Mouse (Mus musculus) skeletal muscle tissue, adult 2 months (tissue): Measurements from ENCODE around the gene Slitrk6.

ENCODE experiments used
- DNase-seq: peaks from one replicate; pipeline ENCODE4 v3.0.0-alpha.2; 2012; ENCODE audit warnings: low read depth, low spot score

Gene Slitrk6

DNA sequence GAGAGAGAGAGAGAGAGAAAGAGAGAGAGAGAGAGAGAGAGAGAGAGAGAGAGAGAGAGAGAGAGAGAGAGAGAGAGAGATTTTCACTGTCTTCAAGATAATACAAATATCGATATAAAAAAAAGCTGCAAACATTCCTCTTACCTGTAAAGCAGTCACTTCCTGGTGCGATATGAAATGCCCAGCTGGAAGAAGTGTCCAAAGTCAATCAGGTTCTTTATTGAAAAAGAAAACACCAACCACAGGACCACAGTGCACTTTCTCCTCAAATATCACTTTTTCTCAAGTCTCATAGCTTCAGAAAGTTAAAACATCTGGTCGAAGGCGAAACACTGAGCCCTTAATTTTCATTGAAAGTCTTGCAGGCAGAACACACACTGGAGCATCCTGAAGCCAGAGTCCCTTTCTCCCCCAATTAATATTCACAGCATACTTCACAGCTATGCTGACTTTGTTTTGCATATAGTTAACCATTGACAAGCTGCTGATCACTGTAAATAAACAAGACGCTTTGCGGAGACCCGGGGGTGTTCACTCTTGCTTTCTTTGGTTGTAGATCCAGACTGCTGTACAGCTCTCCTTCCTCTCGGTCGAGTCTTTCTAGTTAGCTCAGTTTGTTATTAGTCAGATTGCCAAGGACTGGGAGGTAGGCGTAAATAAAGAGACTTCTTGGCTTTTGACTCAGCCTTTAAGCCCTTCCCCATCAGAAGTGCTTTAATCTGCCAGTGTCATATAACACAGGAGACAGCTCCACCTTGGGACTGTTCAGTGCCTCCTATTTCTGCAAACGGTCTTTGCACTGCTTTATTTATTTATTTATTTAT is at the start of gene Slitrk6:
Gene Slitrk6 (minus strand): TSS at position 666 of the 824 bp plus-strand sequence.
- peak; percentile 10 for DNase-seq

DNA sequence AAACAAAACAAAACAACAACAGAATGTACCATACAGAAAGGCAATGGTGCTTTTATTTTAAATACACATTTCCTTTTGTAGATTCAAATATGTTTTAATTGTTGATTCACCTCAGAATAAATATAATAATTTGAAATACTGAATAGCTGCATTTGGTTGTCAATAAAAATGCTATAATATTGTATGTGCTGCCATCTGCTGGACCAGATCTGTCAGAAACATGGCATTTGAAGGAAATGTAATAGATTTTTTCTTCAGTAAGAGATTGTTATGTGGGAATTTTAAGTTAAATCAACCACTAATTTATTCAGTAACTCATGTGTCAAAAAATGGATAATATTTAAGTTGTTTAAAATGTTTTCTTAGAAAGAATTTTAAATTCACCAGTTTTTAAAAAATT is 22.6 kb upstream of the Slitrk6 start:
- DNase-seq = no peak

DNA sequence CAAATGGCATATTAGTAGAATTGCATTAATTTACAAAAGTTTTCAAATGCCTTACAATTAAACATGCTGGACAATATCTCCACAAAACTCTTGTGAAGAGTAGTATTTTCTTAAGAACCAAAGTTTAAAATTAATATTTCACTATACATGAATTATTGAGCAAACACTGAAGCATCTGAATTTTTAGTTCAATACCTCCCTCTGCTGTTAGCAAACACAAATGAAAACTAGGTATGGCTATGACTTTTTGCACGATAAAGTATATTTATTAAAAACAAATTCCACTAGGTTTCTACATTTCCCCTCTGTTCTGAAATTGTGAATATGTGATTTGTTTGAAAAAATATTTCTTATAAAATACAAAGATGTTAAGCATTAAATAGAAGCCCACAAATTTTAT is 15.7 kb upstream of the Slitrk6 start:
- DNase-seq = no peak

DNA sequence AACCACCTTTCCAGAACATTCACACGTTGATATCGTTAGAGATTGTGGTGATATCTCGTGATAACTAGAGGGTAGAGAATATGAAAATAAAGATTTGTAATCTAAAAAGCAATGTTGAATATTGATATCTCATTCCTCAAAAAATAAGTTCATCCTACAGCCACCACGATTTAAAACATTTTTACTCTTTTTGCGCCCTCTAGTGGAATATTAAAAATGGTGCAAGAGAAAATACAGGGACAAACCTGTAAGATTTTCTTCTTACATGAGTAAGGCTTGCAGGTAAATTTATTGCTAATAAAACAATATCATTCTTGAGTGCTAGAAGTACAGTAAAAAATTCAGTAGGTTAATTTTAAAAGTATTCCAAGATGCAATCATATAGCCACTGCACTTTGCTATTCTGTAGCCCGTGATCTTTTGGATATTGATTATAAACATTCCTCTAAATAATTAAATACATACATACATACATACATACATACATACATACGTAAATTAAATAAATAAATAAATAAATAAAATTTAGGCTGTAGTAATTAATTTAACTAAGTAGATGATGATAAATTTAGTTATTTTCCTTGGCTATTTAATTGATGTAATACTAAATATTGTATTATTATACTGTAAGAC is 7.8 kb upstream of the Slitrk6 start:
- no peak for DNase-seq

DNA sequence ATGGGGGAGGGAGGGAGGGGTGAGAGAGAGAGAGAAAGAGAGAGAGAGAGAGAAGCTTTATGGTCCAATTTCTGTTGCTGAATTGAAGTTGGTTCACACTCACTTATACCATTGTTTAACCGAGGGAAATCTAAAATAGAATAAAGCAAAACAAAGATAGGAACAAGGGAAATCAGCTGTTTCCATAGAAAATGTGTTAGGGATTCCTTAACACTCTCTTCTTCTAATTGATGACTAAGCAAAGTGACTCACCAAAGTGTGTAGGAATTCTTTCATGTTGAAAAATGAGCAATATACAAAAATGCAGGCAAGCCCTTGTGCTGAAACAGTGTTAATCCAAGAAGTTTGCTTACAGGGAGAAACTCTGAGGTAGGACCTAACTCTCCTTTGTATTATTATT is 6.0 kb upstream of the Slitrk6 start:
- DNase-seq = no peak

DNA sequence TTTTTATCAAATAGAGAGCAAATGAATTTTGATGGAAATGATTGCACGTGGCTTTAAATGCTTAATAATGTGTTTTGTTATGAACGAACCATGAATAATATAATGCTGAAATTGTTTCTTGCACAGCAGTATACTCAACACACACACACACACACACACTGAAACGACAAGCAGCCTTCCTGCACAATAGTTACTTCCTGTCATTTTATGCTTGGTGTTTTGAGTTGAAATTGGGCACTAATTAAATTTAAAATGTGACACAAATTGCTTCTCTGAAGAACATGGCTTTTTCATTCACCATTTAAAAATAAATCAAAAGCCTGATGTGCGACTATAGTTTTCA is 330 bp upstream of the Slitrk6 start:
- no peak for DNase-seq

DNA sequence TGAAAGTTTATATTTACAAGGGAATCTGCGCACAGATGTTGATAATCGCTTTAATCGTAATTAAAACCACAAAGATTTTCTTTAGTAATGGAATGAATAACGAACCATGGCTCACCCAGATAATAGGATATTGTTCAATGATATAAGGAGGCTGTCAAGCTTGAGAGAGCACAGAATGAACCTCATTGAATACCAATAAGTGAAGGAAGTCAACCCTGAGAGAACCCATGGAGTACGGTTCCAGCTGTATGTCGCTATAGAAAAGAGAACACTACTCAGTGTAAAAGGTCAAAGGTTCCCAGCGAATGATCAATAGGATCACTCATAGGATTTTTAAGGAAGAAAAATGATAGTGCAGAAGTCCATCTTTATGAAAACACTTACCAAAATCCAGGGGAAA is 15.1 kb downstream of the Slitrk6 start:
- DNase-seq = no peak

DNA sequence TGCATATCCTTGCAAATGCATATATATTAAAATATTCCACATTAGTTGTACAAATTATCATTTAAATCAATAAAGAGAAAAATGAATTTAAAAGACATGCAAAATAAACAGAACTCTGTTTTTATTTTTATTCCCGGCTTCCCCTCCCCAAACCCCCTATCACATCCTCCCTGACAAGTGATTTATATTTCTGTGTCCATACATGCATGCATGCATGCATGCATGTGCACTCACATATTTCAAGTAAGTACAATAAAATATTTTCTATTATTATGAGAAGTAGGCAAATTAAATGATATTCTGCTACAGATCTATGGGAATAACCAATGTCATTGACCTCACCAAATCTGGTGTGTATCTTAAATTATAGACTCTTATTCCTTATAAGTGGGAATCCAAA is 15.6 kb downstream of the Slitrk6 start:
- no peak for DNase-seq

DNA sequence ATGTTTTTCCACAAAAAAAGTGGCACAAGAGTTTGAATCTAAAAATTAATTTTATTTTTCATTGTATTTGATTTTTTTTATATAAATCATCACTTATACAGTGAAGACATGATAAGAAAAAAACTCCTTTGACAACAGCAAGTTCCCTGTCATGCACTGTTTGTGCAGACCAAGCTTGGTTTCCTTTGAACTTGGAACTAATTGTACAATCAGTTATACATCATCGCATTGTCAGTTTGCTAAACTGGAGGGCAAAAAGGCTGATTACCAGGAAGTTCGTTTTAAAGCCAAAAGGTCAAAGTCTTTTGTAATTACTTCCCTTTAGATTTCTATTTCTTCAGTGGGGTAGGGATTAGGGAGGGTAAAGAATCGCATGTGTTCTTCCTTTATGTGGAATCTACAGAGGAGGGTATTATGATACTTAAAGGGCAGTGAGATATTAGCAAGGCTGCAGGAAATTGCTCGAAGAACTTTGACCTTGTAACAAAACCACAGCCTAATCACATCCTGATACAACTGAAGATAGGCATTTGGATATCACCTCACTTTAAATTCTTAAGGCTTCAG is 26.5 kb downstream of the Slitrk6 start:
- no peak for DNase-seq

DNA sequence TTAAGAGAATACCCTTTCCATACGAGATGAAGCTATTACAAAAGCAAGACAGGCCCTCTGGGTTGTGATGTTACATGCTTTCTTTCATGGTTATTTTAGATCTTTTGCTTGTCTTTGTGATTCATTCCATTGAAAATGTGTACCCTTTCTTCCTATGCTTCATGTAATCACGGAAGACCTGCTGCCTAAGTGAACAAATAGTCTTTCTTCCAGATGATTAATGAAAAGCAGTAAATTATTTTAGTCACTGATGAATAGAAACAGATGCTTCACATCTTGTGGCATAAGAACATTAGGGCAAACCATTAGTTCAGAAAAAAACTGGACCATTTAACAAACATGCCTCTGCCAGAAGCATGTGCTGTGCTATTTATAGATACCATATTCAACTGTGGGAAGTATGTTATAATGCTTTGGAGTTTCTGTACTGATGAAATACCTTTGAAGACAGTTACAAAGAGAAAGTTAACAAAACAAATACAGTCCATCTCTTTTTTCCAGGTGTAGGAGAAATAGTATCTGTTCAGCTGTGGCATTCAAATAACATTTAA is 30.8 kb downstream of the Slitrk6 start:
- no peak for DNase-seq
